Mouse (Mus musculus): ENCODE data around the gene Cuedc2.

Gene Cuedc2

DNA sequence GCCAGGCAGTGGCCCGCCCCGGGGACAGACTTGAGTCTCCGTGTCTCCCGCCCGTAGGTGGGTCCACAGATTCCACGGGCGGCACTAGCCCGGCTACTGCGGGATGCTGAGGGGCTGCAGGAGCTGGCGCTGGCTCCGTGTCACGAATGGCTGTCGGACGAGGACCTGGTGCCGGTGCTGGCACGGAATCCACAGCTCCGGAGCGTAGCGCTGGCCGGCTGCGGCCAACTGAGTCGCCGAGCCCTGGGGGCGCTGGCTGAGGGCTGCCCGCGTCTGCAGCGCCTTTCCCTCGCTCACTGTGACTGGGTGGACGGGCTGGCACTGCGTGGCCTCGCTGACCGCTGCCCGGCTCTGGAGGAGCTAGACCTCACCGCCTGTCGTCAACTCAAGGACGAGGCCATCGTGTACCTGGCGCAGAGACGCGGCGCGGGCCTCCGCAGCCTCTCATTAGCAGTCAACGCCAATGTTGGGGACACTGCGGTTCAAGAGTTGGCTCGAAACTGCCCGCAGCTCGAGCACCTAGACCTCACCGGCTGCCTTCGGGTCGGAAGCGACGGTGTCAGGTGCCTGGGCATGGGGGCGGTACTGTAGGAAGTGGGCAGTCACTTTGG lies 9.4 kb downstream of the Cuedc2 start:
- Histone ChIP-seq H3K27me3 (ENCODE audit: control insufficient read depth, insufficient read depth, low read length, poor library complexity, severe bottlenecking) (no peaks in the 10 kb centered on the region), H3K36me3 (ENCODE audit: control insufficient read depth, insufficient read depth, low read length, poor library complexity, severe bottlenecking) (no peaks in the 10 kb centered on the region; the same call in 1 of the 2 replicates)
- peak; percentile 49 for DNase-seq (ENCODE audit: low read depth, low spot score)

DNA sequence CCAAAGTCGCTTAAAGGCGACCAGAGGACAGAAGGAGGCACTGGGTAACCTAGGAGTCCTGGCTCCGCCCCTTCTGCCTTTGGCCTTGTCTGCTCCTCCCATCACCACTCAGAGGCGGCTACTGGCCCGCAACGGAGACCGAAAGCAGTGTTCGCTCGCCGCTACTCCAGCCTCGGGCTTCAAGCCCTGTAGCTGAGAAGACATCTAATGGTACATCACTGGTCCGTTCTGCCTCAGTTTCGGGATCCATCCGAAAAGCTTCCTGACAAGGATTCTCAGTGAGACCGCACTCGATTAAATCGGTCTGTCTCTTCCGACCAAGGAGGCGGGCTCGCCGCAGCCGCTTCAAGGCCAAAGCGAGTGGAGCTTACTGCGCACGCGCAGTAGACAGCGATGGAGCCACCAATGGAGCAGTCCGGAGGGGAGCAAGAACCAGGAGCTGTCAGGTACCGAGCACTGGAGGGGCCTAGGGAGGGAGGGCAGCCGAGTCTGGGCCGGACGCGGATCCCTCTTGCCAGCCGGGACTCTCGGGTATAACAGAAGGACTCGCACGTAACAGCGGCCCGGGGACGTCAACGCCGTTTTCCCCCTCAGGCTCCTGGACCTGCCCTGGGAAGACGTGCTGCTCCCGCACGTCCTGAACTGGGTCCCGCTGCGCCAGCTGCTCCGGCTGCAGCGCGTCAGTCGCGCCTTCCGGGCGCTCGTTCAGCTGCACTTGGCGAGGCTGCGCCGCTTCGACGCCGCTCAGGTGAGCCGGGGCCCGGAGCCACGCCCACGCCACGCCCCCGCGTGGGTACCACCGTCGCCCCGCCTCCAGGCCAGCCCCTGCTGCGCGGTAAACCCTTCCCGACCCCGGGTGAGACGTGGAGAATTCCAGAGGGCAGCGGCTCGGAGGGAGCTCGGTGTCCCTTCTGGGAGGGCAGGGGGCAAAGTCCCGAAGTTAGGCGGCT lies 10.1 kb downstream of the Cuedc2 start, which contains the start of gene Fbxl15:
Gene Fbxl15, plus strand, starts transcription at position 104 of the 950 bp plus-strand sequence.
- peak; percentile 94 for DNase-seq (ENCODE audit: low read depth, low spot score)
- Histone ChIP-seq H3K27me3 (ENCODE audit: control insufficient read depth, insufficient read depth, low read length, poor library complexity, severe bottlenecking) (no peaks in the 10 kb centered on the region), H3K36me3 (ENCODE audit: control insufficient read depth, insufficient read depth, low read length, poor library complexity, severe bottlenecking) (no peaks in the 10 kb centered on the region; the same call in 1 of the 2 replicates)

DNA sequence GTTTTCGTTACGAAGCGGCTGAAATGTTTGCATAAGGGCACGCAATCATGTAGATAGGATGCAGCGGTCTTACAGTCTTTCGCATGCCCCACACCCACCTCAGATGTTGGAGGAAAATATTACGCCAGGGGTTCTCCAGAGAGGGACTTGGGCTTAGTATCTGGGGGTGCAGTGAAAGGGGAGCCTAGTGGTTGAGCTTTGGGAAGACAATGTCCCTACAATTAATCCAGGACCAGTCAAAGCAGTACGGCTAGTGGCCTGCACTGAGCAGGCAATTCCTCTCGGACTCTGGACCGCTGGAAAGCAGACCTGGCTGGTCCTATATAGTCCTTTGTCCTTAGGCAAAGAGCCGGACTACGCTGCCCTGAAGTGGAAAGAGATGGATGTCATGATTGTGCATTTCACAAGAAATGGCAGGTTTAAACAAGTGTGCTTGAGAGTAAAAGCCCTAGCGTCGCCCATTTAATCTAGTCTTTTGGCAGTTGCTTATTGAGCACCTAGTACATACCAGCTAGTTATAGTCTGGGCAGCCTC lies 10.9 kb downstream of the Cuedc2 start:
- no peak for DNase-seq (ENCODE audit: low read depth, low spot score)
- Histone ChIP-seq H3K36me3 (ENCODE audit: control insufficient read depth, insufficient read depth, low read length, poor library complexity, severe bottlenecking) (no peaks in the 10 kb centered on the region; the same call in 1 of the 2 replicates), H3K27me3 (ENCODE audit: control insufficient read depth, insufficient read depth, low read length, poor library complexity, severe bottlenecking) (no peaks in the 10 kb centered on the region)

DNA sequence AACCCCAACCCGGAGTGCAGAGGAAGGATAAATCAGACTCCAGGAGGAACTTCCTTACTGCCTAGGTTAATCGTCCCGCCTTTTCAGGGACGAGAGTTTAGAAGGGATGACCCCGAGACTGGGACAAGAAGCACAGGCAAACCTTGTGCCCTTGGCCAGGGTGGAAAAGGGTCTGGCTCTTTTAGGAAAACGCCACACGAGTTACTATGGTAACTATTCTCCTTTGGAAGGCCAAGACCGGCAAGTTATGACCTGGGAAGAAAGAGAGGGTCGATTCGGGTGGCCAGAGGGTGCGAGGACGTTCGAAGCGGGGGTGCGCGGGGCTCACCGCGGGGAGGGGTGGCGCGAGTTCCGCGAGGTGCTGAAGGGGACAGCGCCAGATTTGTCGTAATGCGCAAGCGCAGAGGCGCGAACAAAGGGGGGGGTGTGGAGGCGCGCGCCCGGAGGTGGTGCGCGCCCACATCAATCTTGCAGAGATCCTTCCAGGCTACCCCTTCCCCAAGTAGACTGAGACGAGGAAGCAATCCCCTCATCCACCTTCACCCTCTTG lies 11.7 kb downstream of the Cuedc2 start, which contains the start of gene Psd:
Gene Psd, minus strand, starts transcription at position 401 of the 550 bp plus-strand sequence.
- H3K36me3 ChIP-seq (ENCODE audit: control insufficient read depth, insufficient read depth, low read length, poor library complexity, severe bottlenecking) = no peaks in the 10 kb centered on the region; the same call in 1 of the 2 replicates
- H3K27me3 ChIP-seq (ENCODE audit: control insufficient read depth, insufficient read depth, low read length, poor library complexity, severe bottlenecking) = no peaks in the 10 kb centered on the region
- peak; percentile 70 for DNase-seq (ENCODE audit: low read depth, low spot score)

DNA sequence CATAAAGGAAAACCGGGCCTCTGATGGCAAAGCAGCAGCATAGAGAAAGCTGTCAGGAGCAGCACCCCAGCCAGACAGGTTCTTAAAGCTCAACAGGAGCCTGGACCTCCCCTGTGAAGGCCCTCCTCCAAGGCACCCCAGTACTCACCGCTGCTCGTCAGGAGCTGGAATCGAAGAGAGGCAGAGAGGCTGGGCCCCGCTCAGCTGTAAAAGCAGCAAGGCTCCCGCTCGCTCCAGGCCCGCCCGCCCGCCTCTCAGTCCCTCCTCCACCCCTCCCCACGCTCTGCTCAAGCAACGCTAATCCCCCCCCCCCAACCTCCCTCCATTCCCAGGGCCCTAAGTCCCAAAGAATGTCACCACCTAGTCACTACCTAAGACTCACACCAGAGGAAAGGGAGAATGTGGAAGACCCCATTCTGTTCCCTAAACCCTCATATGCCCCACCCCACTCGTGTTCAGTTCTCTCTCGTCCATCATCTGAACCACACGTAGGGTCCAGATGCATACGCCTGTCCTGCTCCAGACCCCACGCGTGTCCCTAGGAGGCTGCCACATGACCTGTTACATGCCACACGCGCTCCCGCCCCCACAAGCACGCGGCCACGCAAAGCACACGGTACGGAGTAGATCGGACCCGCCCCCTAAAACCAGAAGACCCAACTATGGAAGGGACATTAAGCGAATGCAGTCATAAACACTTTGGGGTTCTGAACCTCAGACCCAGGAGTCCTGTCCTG lies 12.3 kb downstream of the Cuedc2 start:
- no peak for DNase-seq (ENCODE audit: low read depth, low spot score)
- Histone ChIP-seq H3K27me3 (ENCODE audit: control insufficient read depth, insufficient read depth, low read length, poor library complexity, severe bottlenecking) (no peaks in the 10 kb centered on the region), H3K36me3 (ENCODE audit: control insufficient read depth, insufficient read depth, low read length, poor library complexity, severe bottlenecking) (no peaks in the 10 kb centered on the region)

DNA sequence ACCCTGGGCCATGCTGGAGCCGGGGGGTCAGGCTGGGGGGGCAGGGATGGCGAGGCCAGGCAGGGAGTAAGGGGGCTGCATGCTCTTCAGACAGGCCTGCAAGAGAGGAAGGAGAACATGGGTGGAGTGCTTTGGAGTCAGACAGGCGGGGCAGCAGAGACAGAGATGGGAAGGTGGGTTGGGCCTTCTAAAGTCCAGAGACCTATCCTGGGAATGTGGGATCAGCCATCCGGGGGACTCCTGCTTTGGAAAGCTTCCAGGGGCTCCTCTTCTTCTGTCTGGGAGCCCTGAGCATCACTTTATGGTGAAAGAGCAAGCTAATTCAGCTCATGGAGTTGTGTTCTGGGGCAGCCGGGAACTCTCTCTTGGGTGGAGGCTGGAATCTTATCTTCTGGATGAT lies 13.6 kb downstream of the Cuedc2 start:
- no peak for DNase-seq (ENCODE audit: low read depth, low spot score)
- Histone ChIP-seq H3K27me3 (ENCODE audit: control insufficient read depth, insufficient read depth, low read length, poor library complexity, severe bottlenecking) (no peaks in the 10 kb centered on the region), H3K36me3 (ENCODE audit: control insufficient read depth, insufficient read depth, low read length, poor library complexity, severe bottlenecking) (no peaks in the 10 kb centered on the region)

DNA sequence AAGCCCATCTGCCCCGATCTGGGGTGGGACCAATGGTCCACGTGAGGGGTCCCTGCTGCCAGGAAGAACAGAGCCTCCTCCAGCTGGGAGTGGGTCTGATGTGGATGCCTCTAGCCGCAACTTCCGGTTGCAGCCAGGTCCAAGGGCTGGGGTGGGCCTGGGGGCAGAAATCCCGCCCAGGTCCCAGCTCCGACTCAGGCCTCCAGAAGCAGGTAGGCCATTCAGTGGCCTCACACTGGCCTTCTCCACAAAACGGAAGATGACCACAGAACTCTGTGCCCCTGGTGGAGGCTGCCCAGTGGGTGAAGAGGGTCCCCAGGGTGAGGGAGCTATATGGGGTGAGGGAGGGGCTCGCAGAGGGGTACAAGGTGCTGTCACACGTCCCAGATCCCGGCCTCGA lies 14.1 kb downstream of the Cuedc2 start:
- H3K36me3 ChIP-seq (ENCODE audit: control insufficient read depth, insufficient read depth, low read length, poor library complexity, severe bottlenecking) = no peaks in the 10 kb centered on the region
- no peak for DNase-seq (ENCODE audit: low read depth, low spot score)
- no peaks in the 10 kb centered on the region for H3K27me3 ChIP-seq (ENCODE audit: control insufficient read depth, insufficient read depth, low read length, poor library complexity, severe bottlenecking)

DNA sequence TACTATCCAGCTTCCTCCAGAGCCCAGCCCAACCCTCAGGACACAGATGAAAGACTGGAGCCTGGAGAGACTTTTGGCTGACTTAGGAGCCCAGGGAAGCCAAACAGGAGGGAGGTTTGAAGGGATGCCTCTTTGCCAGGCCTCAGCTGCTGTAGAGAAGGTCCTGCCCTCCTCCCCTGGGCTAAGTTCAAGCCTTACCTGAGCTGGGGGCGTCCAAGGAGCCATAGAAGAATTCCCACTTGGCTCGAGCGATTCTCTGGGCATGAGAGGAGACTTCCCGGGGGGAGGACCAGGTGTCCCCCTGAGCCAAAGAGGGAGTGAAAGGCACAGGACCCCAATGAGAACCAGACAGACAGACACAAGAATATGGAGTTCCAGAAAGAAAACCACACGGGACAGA lies 14.8 kb downstream of the Cuedc2 start:
- Histone ChIP-seq H3K36me3 (ENCODE audit: control insufficient read depth, insufficient read depth, low read length, poor library complexity, severe bottlenecking) (no peaks in the 10 kb centered on the region), H3K27me3 (ENCODE audit: control insufficient read depth, insufficient read depth, low read length, poor library complexity, severe bottlenecking) (no peaks in the 10 kb centered on the region)
- DNase-seq (ENCODE audit: low read depth, low spot score) = no peak

DNA sequence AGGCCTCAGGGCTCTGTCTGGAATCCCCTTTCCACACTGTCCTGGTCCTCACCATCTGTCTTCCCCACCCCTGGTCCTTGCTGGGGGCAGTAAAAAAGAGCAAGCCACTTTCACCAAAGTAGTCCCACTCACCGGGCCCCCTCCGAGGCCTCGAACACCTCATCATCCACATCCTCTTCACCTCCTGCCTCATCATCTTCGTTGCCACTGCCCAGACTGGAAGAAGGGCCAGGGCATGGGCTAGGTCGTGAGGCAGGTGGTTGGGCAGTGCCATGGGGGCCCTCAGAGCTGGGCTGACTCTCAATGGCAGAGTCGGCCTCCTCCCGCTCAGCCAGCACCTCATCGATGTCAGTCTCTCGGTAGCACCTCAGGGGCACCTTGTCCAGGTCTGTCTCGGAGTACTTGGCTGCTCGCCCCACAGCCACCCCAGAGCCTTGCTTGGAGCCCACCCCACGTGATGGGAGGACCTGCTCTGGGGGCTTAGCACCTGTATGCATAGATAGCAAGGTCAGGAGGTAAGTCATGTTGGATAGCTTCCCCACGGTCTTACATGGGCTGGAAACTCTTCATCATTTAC lies 15.4 kb downstream of the Cuedc2 start:
- DNase-seq (ENCODE audit: low read depth, low spot score) = no peak
- H3K27me3 ChIP-seq (ENCODE audit: control insufficient read depth, insufficient read depth, low read length, poor library complexity, severe bottlenecking) = no peaks in the 10 kb centered on the region

DNA sequence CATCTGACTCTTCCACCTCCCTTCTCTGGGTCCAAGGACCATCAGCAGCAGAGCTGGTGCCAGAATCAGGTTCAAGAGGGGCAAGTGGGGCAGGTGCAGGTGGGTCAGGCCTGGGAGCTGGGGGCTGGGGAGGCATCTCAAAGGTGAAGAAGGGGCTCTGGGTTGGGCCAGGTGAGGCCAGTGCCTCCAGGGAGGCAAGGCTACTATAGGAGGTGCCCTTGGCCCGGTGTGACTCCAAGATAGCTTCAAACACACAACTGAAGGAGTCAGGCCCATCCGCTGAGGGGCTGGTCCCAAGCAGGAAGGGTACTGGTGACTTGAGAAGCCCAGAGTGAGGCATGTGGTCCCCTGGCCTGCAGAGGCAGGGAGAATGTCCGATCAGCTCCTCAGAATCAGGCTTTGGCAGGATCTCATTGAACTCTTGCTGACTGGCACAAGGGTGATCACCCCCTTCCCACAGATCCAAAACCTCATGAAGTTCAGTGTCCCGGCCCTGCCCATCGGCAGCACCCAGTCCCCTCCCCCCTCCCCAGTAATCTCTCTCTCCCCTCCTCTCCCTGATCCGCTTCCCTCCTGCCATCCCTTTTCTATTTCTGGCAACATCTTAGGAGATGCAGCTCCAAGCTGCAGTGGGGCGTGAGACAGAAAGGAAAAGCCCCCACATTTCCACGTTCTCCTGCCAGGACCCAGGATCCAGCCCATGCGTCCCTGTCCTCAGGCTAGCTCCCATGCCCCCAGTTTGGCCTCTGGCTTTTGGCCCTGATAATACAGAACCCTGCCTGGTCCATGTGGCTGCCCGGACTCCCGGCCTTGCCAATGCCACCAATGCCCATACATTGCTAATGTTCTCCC lies 16.1 kb downstream of the Cuedc2 start:
- DNase-seq (ENCODE audit: low read depth, low spot score) = no peak
- Histone ChIP-seq H3K36me3 (ENCODE audit: control insufficient read depth, insufficient read depth, low read length, poor library complexity, severe bottlenecking) (no peaks in the 10 kb centered on the region), H3K27me3 (ENCODE audit: control insufficient read depth, insufficient read depth, low read length, poor library complexity, severe bottlenecking) (no peaks in the 10 kb centered on the region)

More for the DNA sequence above, 15.4 kb downstream of the Cuedc2 start:
- no peaks in the 10 kb centered on the region for H3K36me3 ChIP-seq (ENCODE audit: control insufficient read depth, insufficient read depth, low read length, poor library complexity, severe bottlenecking)

DNA sequence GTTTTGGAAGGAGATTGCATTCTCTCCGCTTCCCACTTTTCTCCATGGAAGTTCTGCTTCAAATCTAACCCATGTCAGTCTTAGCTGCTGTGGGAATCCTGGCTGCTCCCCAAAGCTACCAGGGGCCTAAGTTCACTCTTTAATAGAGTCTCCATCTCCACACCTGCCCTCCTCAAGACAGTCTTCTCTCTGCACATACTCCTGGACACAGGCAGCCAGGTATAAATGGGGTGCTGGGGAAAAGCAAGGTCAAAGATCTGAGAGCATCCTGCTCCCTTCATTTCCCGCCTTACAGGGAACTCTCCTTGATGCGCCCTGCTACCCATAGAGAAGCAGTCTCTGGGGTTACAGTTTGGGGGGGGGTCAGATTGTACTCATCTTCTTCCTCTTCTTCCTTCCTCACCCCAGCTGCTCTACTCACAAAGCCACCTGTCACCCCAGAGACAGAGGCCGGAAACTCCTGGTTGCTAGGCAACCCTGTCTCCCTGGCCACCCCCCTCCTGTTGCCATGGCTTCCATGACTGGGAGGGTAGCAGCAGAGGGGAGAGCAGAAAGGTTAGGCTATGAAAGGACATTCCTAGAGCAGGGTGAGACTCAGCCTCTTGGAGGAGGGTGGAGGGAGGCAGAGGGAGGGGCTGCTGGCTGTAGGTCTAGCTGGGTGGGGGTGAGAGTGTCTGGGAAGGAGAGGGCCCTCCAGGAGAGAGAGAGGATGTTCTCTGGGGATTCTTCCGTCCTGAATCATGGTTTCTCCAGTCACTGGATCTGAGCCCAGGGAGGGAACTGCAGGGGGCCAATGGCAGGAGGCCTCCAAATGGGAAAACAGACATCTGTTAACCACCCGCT lies 17.2 kb downstream of the Cuedc2 start:
- peak; percentile 74 for DNase-seq (ENCODE audit: low read depth, low spot score)

DNA sequence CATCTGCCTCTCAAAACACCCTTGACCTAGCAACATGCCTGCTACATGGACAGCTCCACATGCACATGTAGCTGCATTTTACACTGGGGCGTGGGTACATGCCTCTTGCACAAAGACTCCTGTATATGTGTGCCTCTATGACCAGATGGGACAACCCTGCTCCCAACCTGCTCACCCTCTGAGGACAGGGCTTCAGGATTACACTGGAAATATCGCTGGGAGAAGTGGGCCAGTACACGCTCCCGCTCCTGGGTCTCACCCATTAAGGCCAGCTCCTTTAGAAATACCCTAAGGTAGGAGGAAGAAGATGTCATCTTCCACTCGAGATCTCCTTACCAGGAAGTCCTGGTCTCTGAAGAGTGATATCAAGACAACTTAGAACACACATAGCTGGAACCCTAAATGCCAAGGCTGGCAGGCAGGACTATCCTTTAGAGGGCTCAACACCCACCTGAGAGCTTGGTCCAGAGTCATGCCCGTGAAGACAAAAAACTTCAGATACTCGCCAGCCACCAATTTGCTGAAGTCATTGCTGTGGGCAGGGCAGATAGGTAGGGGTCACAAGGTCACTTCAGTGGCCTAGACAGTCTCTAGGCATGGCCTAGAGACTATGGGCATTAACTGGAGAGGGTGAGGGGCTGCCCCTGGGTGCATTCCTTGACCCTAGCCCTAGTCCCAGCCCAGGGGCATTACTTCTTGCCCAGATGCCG lies 18.3 kb downstream of the Cuedc2 start:
- H3K36me3 ChIP-seq (ENCODE audit: control insufficient read depth, insufficient read depth, low read length, poor library complexity, severe bottlenecking) = no peaks in the 10 kb centered on the region
- no peak for DNase-seq (ENCODE audit: low read depth, low spot score)
- H3K27me3 ChIP-seq (ENCODE audit: control insufficient read depth, insufficient read depth, low read length, poor library complexity, severe bottlenecking) = no peaks in the 10 kb centered on the region

More for the DNA sequence above, 17.2 kb downstream of the Cuedc2 start:
- Histone ChIP-seq H3K36me3 (ENCODE audit: control insufficient read depth, insufficient read depth, low read length, poor library complexity, severe bottlenecking) (no peaks in the 10 kb centered on the region), H3K27me3 (ENCODE audit: control insufficient read depth, insufficient read depth, low read length, poor library complexity, severe bottlenecking) (no peaks in the 10 kb centered on the region)
